Mouse (Mus musculus) neural tube, embryonic 14.5 days (tissue): ENCODE data around the gene Carnmt1. TPM values are rescaled to one million over a fixed set of nuclear protein-coding genes. Genes with fewer than 3 reads are reported as not detected.

Source experiments
- ATAC-seq: fragments of 200-750 bp; cut with Nextera tagmentation; 2 replicates; pipeline ENCODE4 v1.8.0; 2017; ENCODE audit warnings: low read depth, mild to moderate bottlenecking, moderate TSS enrichment, moderate library complexity
- H3K27ac ChIP-seq: fragments of 300-500 bp; sonication (generic); 2 replicates; pipeline ENCODE4 v1.5.1; 2014; ENCODE audit warnings: low read depth, mild to moderate bottlenecking, control low read depth, low read length, moderate library complexity, mixed read lengths
- H3K27me3 ChIP-seq: fragments of 300-500 bp; sonication (generic); 2 replicates; pipeline ENCODE4 v1.6.1; 2014; ENCODE audit warnings: low read length; ENCODE audit not compliant: control insufficient read depth, insufficient read depth
- H3K36me3 ChIP-seq: fragments of 300-500 bp; sonication (generic); 2 replicates; pipeline ENCODE4 v1.6.1; 2014; ENCODE audit warnings: low read length, mixed read lengths; ENCODE audit not compliant: control insufficient read depth, insufficient read depth
- H3K4me1 ChIP-seq: fragments of 300-500 bp; sonication (generic); 2 replicates; pipeline ENCODE4 v1.6.1; 2014; ENCODE audit warnings: low read length; ENCODE audit not compliant: control insufficient read depth, insufficient read depth
- H3K4me2 ChIP-seq: fragments of 300-500 bp; sonication (generic); 2 replicates; pipeline ENCODE4 v1.6.1; 2014; ENCODE audit warnings: mild to moderate bottlenecking, low read depth, low read length, control low read depth
- H3K4me3 ChIP-seq: fragments of 300-500 bp; sonication (generic); 2 replicates; pipeline ENCODE4 v1.5.1; 2014; ENCODE audit warnings: low read depth, low read length, control low read depth, mixed read lengths
- H3K9ac ChIP-seq: fragments of 300-500 bp; sonication (generic); replicated peaks from 2 replicates; pipeline ENCODE4 v1.6.1; 2014; ENCODE audit warnings: low read depth, mild to moderate bottlenecking, control low read depth, low read length, mixed read lengths
- H3K9me3 ChIP-seq: fragments of 300-500 bp; sonication (generic); 2 replicates; pipeline ENCODE4 v1.6.1; 2016; ENCODE audit warnings: low read length; ENCODE audit not compliant: control insufficient read depth
- WGBS: fragments of 180-500 bp; shearing (Covaris S2); extraction: QIAGEN DNeasy Blood & Tissue Kit; methylation state at CpG from one replicate; pipeline ENCODE4 v1.1.7; 2014; 5-methylcytosine and 5-hydroxymethylcytosine counted together
- polyA plus RNA-seq: library from polyadenylated mRNA; unstranded; fragments of >200 nt; fragmentation: Nextera tagmentation; extraction: Ambion mirVana; gene quantifications from 2 replicates; pipeline ENCODE4 v1.2.1, GENCODE M21; 2014

Gene Carnmt1
- 11.2 and 15.9 TPM in 2 replicates for polyA plus RNA-seq

DNA sequence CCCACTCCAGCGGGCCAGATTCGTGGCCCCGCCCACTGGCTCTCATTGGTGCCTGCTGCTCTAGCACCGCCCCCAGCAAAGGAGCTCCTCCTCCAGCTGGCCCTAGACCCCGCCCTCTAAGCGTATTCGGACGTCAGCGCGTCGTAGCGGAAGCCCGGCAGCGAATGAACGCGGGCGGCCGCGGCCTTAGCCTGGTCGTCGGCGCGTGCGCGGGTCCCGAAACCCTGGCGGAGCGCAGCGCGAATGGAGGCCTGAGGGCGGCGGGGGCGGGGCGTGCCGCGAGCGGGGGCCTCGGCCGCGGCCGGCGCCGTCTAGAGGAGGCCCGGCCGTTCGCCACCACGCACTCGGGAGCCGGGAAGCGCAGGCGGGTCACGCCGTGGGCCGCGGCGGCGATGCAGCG, at the start of gene Carnmt1:
Gene Carnmt1 (plus strand): TSS at position 157 of the 400 bp plus-strand sequence.
- H3K4me1 ChIP-seq: peaks cover 20% of the 10 kb centered on the region
- peak within 1 kb of the TSS; percentile 78 for H3K4me3 ChIP-seq
- peak within 1 kb of the TSS; percentile 55 for H3K9ac ChIP-seq
- H3K27ac ChIP-seq: peak within 1 kb of the TSS; percentile 74
- under 1% methylated on average over 46 of the region's 58 CpGs for WGBS
- no peaks in the 10 kb centered on the region for H3K27me3 ChIP-seq
- ATAC-seq: peak; percentile 98
- no peaks in the 10 kb centered on the region for H3K9me3 ChIP-seq
- no peaks in the 10 kb centered on the region for H3K36me3 ChIP-seq
- peak within 1 kb of the TSS; percentile 75 for H3K4me2 ChIP-seq

DNA sequence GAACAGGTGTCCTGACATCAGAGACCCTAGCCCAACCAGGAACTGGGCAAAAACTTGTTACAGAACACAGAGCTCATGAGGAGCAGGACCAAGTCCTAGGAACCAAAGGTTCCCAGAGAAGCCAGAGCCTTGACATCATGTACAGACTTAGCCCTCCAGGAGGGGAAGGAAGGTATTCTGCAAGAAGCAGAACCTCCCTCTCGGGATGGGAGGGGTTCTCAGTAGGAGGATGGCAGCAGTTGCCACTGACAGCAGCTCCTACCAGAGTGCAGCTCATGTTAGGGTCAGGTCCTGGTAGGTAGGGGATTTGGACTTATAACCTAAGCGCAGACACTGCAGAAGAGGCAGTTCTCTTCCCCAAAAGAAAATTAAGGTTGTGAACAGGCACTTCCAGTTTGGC, 46.7 kb upstream of the Carnmt1 start:
- no peaks in the 10 kb centered on the region for H3K4me1 ChIP-seq
- ATAC-seq: no peak
- H3K9ac ChIP-seq: no peak overlapping the region
- no peak overlapping the region for H3K4me2 ChIP-seq
- no peaks in the 10 kb centered on the region for H3K36me3 ChIP-seq
- WGBS: 81% methylated on average over 2 of the region's 2 CpGs
- no peak overlapping the region for H3K27ac ChIP-seq
- no peaks in the 10 kb centered on the region for H3K9me3 ChIP-seq
- H3K27me3 ChIP-seq: no peaks in the 10 kb centered on the region
- no peak overlapping the region for H3K4me3 ChIP-seq

DNA sequence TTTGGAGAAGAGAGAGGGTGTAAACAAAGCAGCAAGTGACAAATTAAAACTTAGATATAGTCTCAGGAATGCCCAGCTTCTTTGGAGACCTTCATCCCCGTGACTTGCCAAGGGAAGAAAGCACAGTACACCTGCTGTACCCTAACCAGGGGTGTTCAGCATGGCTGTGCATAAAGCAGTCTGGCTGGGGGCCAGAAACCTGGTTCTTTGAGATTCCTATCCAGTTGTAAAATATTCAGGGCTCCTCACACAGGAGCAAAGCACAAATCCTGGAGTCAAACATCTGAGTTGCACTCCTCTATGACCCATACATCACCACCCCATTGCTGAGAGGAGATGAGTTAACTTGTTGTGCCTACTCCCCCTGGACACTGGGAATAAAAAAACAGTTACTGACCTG, 41.0 kb upstream of the Carnmt1 start:
- Histone ChIP-seq H3K4me2 (no peak overlapping the region), H3K9me3 (no peaks in the 10 kb centered on the region), H3K4me1 (no peaks in the 10 kb centered on the region; the same call in 1 of the 2 replicates), H3K9ac (no peak overlapping the region), H3K4me3 (no peak overlapping the region), H3K36me3 (no peaks in the 10 kb centered on the region), H3K27ac (no peak overlapping the region), H3K27me3 (no peaks in the 10 kb centered on the region)
- WGBS: 82% methylated on average over 1 of the region's 1 CpGs
- ATAC-seq: no peak

DNA sequence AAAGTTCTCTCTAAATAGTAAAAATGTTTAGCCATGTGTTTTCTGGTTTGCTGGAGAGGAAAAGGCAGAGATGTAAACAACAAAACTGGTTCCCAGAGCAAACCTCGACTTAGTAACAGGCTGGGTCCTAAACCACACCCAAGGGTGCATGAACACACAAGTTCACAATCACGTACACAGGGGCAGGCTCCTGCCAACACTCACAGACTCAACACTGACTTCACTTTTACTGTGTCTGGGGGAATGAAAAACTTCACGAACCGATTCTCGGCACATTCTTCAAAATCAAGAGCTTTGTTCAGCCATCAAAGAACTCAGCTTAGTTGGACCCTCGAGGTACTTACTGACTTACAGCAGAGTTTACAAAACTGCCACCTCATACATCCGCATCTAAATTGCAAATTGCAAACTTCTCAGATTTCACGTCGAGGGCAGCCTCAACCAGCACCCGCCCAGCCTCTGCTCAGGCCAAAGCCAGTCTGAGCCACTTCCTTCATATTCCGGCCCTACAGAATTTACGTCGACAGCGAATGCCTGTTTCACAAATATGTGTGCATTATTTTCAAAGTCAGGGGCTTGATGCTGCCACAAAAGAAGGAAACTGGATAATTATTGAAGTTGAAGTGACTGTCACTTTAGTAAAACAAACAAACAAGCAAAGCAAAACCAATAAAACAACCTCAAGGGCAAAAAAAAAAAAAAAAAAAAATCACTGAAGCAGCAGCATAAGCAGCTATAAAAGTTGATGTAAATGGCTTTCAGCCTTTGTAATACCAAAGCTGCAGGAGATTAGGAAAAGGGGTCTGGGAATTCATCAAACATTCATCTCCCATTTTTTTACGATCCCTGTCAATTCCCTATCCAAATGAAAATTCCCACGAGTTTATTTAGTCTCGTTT, 40.1 kb upstream of the Carnmt1 start:
- Histone ChIP-seq H3K9me3 (no peaks in the 10 kb centered on the region), H3K9ac (peak overlapping the region; percentile 52; the same call in 1 of the 2 replicates), H3K36me3 (no peaks in the 10 kb centered on the region), H3K27ac (no peak overlapping the region), H3K4me2 (peak overlapping the region; percentile 90), H3K4me1 (no peaks in the 10 kb centered on the region; the same call in 1 of the 2 replicates), H3K4me3 (peak overlapping the region; percentile 47), H3K27me3 (no peaks in the 10 kb centered on the region)
- no peak for ATAC-seq
- WGBS: 10% methylated on average over 17 of the region's 17 CpGs

DNA sequence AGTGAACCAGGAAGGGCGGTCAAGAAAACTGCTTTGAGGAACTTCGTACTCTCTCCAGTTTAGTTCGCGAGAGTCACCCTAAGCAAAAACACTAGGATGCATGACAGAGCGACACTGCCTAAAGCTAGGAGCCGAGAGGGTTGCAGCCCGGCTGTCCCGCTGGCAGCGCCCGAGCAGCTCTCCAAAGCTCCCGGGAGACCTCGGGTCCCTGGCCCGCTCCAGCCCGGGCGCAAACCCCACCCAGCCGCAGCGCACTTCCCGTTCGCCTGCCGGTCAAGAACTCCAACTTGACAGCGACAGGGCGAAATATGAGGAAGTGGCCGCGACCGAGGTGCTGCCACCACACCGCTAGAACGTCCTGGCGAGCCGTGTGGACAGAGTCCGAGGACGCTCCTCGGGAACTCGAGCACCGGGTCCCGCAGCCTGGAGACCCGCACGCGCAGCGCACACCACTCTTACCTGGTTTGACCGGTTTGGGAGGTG, 39.4 kb upstream of the Carnmt1 start:
- no peaks in the 10 kb centered on the region for H3K9me3 ChIP-seq
- no peaks in the 10 kb centered on the region for H3K36me3 ChIP-seq
- peak overlapping the region; percentile 52 for H3K9ac ChIP-seq
- no peaks in the 10 kb centered on the region; the same call in 1 of the 2 replicates for H3K4me1 ChIP-seq
- H3K4me3 ChIP-seq: peak overlapping the region; percentile 47
- ATAC-seq: peak; percentile 67
- no peaks in the 10 kb centered on the region for H3K27me3 ChIP-seq
- 0 out of 2 replicates have a peak overlapping the region, but pooled peaks have one; percentile 6 for H3K27ac ChIP-seq
- under 1% methylated on average over 40 of the region's 40 CpGs for WGBS
- peak overlapping the region; percentile 90 for H3K4me2 ChIP-seq

DNA sequence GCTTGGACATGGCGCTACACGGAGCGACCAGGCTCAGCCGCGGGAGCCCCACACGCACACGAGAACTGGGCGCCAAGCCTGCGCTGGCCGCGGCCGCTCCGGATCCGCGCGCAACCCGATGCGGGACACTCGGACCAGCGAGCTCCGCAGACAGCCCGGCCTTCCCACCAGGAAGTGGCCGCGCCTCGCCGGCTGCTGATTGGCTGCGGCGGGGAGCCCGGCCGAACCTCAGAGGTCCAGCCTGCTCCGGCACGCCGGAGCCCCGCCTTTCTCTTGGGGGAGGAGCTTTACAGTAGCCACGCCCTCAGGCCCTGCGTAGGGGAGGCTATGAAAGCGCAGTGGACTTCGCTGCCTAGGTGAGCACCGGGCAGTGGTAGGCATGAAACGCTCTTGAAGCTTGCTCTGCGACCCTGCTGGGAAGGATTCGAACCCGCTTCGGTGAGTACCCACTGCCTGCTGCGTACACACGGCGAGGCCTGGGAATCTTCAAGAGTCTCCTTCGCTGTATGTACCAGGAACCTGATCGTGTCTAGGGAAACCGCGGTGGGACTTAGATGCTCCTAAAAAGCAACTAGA, 38.8 kb upstream of the Carnmt1 start, which contains the start of the genes Ostf1 and Nmrk1:
Gene Ostf1 (minus strand): TSS at position 180 of the 576 bp plus-strand sequence.
Gene Nmrk1 (plus strand): TSS at position 307 of the 576 bp plus-strand sequence.
- WGBS: 1% methylated on average over 51 of the region's 51 CpGs
- peak; percentile 98 for ATAC-seq
- Histone ChIP-seq H3K4me3 (peak within 1 kb of the TSS; percentile 47), H3K4me2 (peak within 1 kb of the TSS; percentile 90), H3K9me3 (no peaks in the 10 kb centered on the region), H3K36me3 (no peaks in the 10 kb centered on the region), H3K4me1 (no peaks in the 10 kb centered on the region; the same call in 1 of the 2 replicates), H3K27me3 (no peaks in the 10 kb centered on the region), H3K9ac (peak within 1 kb of the TSS; percentile 52), H3K27ac (0 out of 2 replicates have a peak within 1 kb of the TSS, but pooled peaks have one; percentile 6)

DNA sequence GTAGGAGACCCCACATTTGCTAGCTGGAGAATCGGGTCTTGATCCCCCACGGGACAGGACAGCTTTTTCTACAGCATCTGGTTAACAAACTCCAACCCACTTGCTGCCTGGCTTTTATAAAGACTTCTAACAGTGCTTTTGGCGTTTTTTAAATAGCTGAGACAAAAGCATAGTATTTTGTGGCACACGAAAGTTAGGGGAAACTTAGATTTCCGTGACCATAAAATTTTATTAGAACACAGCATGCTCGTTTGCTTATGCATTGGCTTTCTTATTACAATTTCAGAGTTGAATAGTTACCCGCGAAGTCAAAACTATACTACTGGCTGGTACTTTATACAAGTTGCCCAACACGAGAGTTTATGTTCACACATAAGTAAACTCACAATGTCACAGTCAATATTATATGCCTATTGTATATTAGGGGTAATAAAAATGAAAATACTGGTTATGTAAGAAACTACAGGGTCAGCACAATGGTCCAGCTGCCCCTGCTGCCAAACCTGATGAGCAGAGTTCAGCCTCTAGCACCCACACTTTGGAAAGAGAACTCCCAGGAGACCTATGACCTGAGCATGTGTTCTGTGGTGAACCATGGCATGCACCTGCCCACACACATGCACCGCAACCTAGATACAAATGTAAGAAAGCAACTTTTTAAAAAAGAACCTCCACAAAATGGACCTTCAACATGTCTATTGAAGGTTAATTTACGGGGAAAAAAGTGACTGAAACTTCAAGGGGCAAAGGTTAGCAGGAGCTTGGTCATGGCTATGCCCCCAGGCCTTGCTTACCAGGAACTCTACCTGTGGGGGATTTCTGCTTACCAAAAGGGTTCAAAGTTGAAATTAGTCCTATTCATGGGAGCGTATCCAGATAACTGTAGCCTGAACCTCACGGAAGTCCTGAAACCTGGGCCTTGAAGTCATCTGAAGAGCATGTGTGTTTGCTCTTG, 38.1 kb upstream of the Carnmt1 start:
- Histone ChIP-seq H3K27ac (no peak overlapping the region), H3K4me2 (peak overlapping the region; percentile 90), H3K27me3 (no peaks in the 10 kb centered on the region), H3K9ac (peak overlapping the region; percentile 52; the same call in 1 of the 2 replicates), H3K36me3 (no peaks in the 10 kb centered on the region), H3K4me3 (peak overlapping the region; percentile 47), H3K9me3 (no peaks in the 10 kb centered on the region), H3K4me1 (no peaks in the 10 kb centered on the region; the same call in 1 of the 2 replicates)
- no peak for ATAC-seq
- WGBS: 63% methylated on average over 13 of the region's 13 CpGs

DNA sequence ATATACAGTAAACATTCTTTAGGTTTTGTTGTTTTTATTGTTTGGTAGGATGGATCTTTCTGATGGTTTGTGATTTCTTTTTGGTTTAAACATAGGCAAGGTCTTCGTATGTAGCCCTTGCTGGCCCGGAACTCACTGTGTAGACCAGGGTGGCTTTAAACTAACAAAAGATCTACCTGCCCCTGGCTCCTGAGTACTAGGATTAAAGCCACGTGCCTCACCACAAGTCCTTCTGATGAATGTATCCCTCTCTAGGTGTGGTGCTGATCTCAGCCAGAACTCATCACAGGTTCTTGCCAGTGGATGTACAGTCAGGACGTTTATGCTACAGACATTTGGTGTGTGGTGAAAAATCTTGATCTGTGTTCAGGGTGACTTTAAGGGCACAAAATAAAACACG, 32.6 kb upstream of the Carnmt1 start:
- no peak for ATAC-seq
- no peaks in the 10 kb centered on the region for H3K4me1 ChIP-seq
- H3K9me3 ChIP-seq: no peaks in the 10 kb centered on the region
- no peaks in the 10 kb centered on the region for H3K27me3 ChIP-seq
- no peak overlapping the region for H3K9ac ChIP-seq
- H3K4me2 ChIP-seq: no peak overlapping the region
- no peak overlapping the region for H3K27ac ChIP-seq
- no peaks in the 10 kb centered on the region for H3K36me3 ChIP-seq
- H3K4me3 ChIP-seq: no peak overlapping the region
- WGBS: 86% methylated on average over 5 of the region's 5 CpGs
